Mouse (Mus musculus) midbrain, embryonic 11.5 days (tissue): ENCODE data around the gene Xndc1. TPM values are rescaled to one million over a fixed set of nuclear protein-coding genes. Genes with fewer than 3 reads are reported as not detected.
A peak's percentile ranks its signal among the peaks of the same experiment; 100 is the strongest.

Experiments
- ATAC-seq: fragments of 200-750 bp; cut with Nextera tagmentation; 2 replicates; pipeline ENCODE4 v1.8.0; 2017; ENCODE audit warnings: moderate TSS enrichment, moderate library complexity; ENCODE audit not compliant: low FRiP score
- DNase-seq: peaks from one replicate; pipeline ENCODE4 v3.0.0; 2015; ENCODE audit warnings: low spot score; ENCODE audit errors: missing footprints
- H3K27ac ChIP-seq: fragments of 300-500 bp; sonication (generic); 2 replicates; pipeline ENCODE4 v1.5.1; 2014; ENCODE audit warnings: low read depth, low read length
- H3K27me3 ChIP-seq: fragments of 300-500 bp; sonication (generic); 2 replicates; pipeline ENCODE4 v1.6.1; 2014; ENCODE audit warnings: mild to moderate bottlenecking, low read length, moderate library complexity, mixed read lengths; ENCODE audit not compliant: control insufficient read depth, insufficient read depth
- H3K36me3 ChIP-seq: fragments of 300-500 bp; sonication (generic); 2 replicates; pipeline ENCODE4 v1.6.1; 2014; ENCODE audit warnings: mild to moderate bottlenecking, low read length, moderate library complexity, mixed read lengths; ENCODE audit not compliant: control insufficient read depth, insufficient read depth
- H3K4me1 ChIP-seq: fragments of 300-500 bp; sonication (generic); 2 replicates; pipeline ENCODE4 v1.6.1; 2014; ENCODE audit warnings: low read length; ENCODE audit not compliant: control insufficient read depth, insufficient read depth
- H3K4me2 ChIP-seq: fragments of 300-500 bp; sonication (generic); 2 replicates; pipeline ENCODE4 v1.6.1; 2014; ENCODE audit warnings: mild to moderate bottlenecking, moderate library complexity
- H3K4me3 ChIP-seq: fragments of 300-500 bp; sonication (generic); 2 replicates; pipeline ENCODE4 v1.5.1; 2014; ENCODE audit warnings: low read depth, low read length
- H3K9ac ChIP-seq: fragments of 300-500 bp; sonication (generic); 2 replicates; pipeline ENCODE4 v1.6.1; 2014; ENCODE audit warnings: low read length
- H3K9me3 ChIP-seq: fragments of 300-500 bp; sonication (generic); 2 replicates; pipeline ENCODE4 v1.6.1; 2016; ENCODE audit warnings: low read length; ENCODE audit not compliant: control insufficient read depth
- WGBS: fragments of 180-500 bp; shearing (Covaris S2); extraction: QIAGEN DNeasy Blood & Tissue Kit; methylation state at CpG from one replicate; pipeline ENCODE4 v1.1.7; 2014; 5-methylcytosine and 5-hydroxymethylcytosine counted together
- polyA plus RNA-seq: library from polyadenylated mRNA; unstranded; fragments of >200 nt; fragmentation: Nextera tagmentation; extraction: Ambion mirVana; gene quantifications from 2 replicates; pipeline ENCODE4 v1.2.1, GENCODE M21; 2014

Gene Xndc1
- polyA plus RNA-seq, 1 experiment from 2014 or later, result 23.7 TPM

GRCm38 (mm10) chr7:102109171-102109570 lies 43.9 kb downstream of the Xndc1 start, which contains the start of gene Art5:
Gene Art5, minus strand, starts transcription at chr7:102109489.
- Histone ChIP-seq H3K27ac (no peak within 1 kb of the TSS), H3K4me2 (no peak within 1 kb of the TSS), H3K4me3 (no peak within 1 kb of the TSS), H3K4me1 (peaks cover 5% of the 10 kb centered on the region), H3K9me3 (no peaks in the 10 kb centered on the region), H3K9ac (no peak within 1 kb of the TSS), H3K27me3 (no peaks in the 10 kb centered on the region; the same call in 1 of the 2 replicates), H3K36me3 (no peaks in the 10 kb centered on the region)
- ATAC-seq (no peak), DNase-seq (peak; percentile 66)
- WGBS, result 84% methylated on average over 7 of the region's 7 CpGs

- Histone ChIP-seq H3K4me3 (no peak overlapping the region), H3K27ac (no peak overlapping the region), H3K4me2 (no peak overlapping the region), H3K9me3 (no peaks in the 10 kb centered on the region), H3K9ac (no peak overlapping the region), H3K36me3 (no peaks in the 10 kb centered on the region), H3K4me1 (peaks cover 5% of the 10 kb centered on the region), H3K27me3 (no peaks in the 10 kb centered on the region; the same call in 1 of the 2 replicates)
- DNase-seq (peak; percentile 51), ATAC-seq (no peak)
- WGBS, result 89% methylated on average over 4 of the region's 4 CpGs
Observed at GRCm38 (mm10) chr7:102109746-102110145, 44.4 kb downstream of the Xndc1 start.

- H3K4me2 ChIP-seq, result no peak overlapping the region
- no peak overlapping the region for H3K9ac ChIP-seq
- H3K9me3 ChIP-seq, result no peaks in the 10 kb centered on the region
- DNase-seq, result peak; percentile 33
- H3K36me3 ChIP-seq, result no peaks in the 10 kb centered on the region
- H3K4me3 ChIP-seq, result no peak overlapping the region
- no peak overlapping the region for H3K27ac ChIP-seq
- no peaks in the 10 kb centered on the region for H3K27me3 ChIP-seq
- no peaks in the 10 kb centered on the region for H3K4me1 ChIP-seq
- no peak for ATAC-seq
- 80% methylated on average over 45 of the region's 45 CpGs for WGBS
Observed at GRCm38 (mm10) chr7:102113151-102113729, 47.9 kb downstream of the Xndc1 start.

GRCm38 (mm10) chr7:102116579-102117331 lies 51.4 kb downstream of the Xndc1 start, which contains the start of gene Chrna10:
Gene Chrna10, minus strand, starts transcription at chr7:102116828.
- no peak for ATAC-seq
- 34% methylated on average over 7 of the region's 7 CpGs for WGBS
- no peak within 1 kb of the TSS for H3K4me3 ChIP-seq

GRCm38 (mm10) chr7:102117382-102117781 lies 52.1 kb downstream of the Xndc1 start:
- no peak overlapping the region for H3K27ac ChIP-seq
- ATAC-seq, result no peak
- DNase-seq, result no peak
- H3K9ac ChIP-seq, result no peak overlapping the region
- H3K4me1 ChIP-seq, result no peaks in the 10 kb centered on the region
- H3K36me3 ChIP-seq, result peaks cover 25% of the 10 kb centered on the region
- 72% methylated on average over 6 of the region's 6 CpGs for WGBS
- no peaks in the 10 kb centered on the region for H3K9me3 ChIP-seq
- H3K4me2 ChIP-seq, result no peak overlapping the region
- no peak overlapping the region for H3K4me3 ChIP-seq
- no peaks in the 10 kb centered on the region for H3K27me3 ChIP-seq

More at GRCm38 (mm10) chr7:102116579-102117331, 51.4 kb downstream of the Xndc1 start, which contains the start of gene Chrna10:
- H3K9me3 ChIP-seq, result no peaks in the 10 kb centered on the region
- H3K36me3 ChIP-seq, result peaks cover 20% of the 10 kb centered on the region
- no peak within 1 kb of the TSS for H3K9ac ChIP-seq
- DNase-seq, result no peak
- no peaks in the 10 kb centered on the region for H3K27me3 ChIP-seq
- H3K4me2 ChIP-seq, result no peak within 1 kb of the TSS
- H3K4me1 ChIP-seq, result no peaks in the 10 kb centered on the region
- H3K27ac ChIP-seq, result no peak within 1 kb of the TSS

- H3K4me1 ChIP-seq, result no peaks in the 10 kb centered on the region
- no peak overlapping the region for H3K9ac ChIP-seq
- DNase-seq, result no peak
- H3K4me3 ChIP-seq, result no peak overlapping the region
- peaks cover 52% of the 10 kb centered on the region for H3K36me3 ChIP-seq
- no peak overlapping the region for H3K4me2 ChIP-seq
- H3K27ac ChIP-seq, result no peak overlapping the region
- H3K9me3 ChIP-seq, result no peaks in the 10 kb centered on the region
- H3K27me3 ChIP-seq, result no peaks in the 10 kb centered on the region
- no peak for ATAC-seq
- WGBS, result 96% methylated on average over 10 of the region's 10 CpGs
Observed at GRCm38 (mm10) chr7:102120326-102120725, 55.0 kb downstream of the Xndc1 start.

- no peaks in the 10 kb centered on the region for H3K9me3 ChIP-seq
- ATAC-seq (no peak), DNase-seq (no peak)
- no peaks in the 10 kb centered on the region for H3K27me3 ChIP-seq
- no peak overlapping the region for H3K9ac ChIP-seq
- H3K27ac ChIP-seq, result no peak overlapping the region
- H3K36me3 ChIP-seq, result peaks cover 30% of the 10 kb centered on the region
- no peaks in the 10 kb centered on the region for H3K4me1 ChIP-seq
- H3K4me3 ChIP-seq, result no peak overlapping the region
- whole genome bisulfite sequencing, result 95% methylated on average over 4 of the region's 4 CpGs
- no peak overlapping the region for H3K4me2 ChIP-seq
Observed at GRCm38 (mm10) chr7:102132395-102132794, 67.1 kb downstream of the Xndc1 start.

Other genes starting within 250 kb of the Xndc1 start
- 0.52 and 1.1 TPM in 2 replicates for gene Phox2a, start 247.2 kb upstream of the Xndc1 start, polyA plus RNA-seq
- 33.9 and 35.5 TPM in 2 replicates for gene Inppl1, start 227.3 kb upstream of the Xndc1 start, polyA plus RNA-seq
- gene Folr2, start 208.3 kb upstream of the Xndc1 start, polyA plus RNA-seq, result 1.5 and 1.7 TPM in 2 replicates
- 80.6 and 87.8 TPM in 2 replicates for gene Anapc15, start 201.8 kb upstream of the Xndc1 start, polyA plus RNA-seq
- gene Folr1, start 194.7 kb upstream of the Xndc1 start, polyA plus RNA-seq, result 11.6 and 12.4 TPM in 2 replicates
- gene Lamtor1, start 159.6 kb upstream of the Xndc1 start, polyA plus RNA-seq, result 120 and 132 TPM in 2 replicates
- 0.19 and 0.59 TPM in 2 replicates for gene Tomt, start 159.2 kb upstream of the Xndc1 start, polyA plus RNA-seq
- 8.3 and 10.2 TPM in 2 replicates for gene Lrrc51, start 131.6 kb upstream of the Xndc1 start, polyA plus RNA-seq
- gene Numa1, start 131.4 kb upstream of the Xndc1 start, polyA plus RNA-seq, result 91.7 and 94.9 TPM in 2 replicates
- 2.3 and 3.4 TPM in 2 replicates for gene Il18bp, start 46.8 kb upstream of the Xndc1 start, polyA plus RNA-seq
- 28.3 and 29.7 TPM in 2 replicates for gene Rnf121, start within 50 bp of the Xndc1 start, polyA plus RNA-seq
- gene Xntrpc, start 202 bp downstream of the Xndc1 start, polyA plus RNA-seq, result 1.2 TPM in 2 replicates
- not detected in 2 replicates for gene Trpc2, start 17.6 kb downstream of the Xndc1 start, polyA plus RNA-seq
- gene Art1, start 36.2 kb downstream of the Xndc1 start, polyA plus RNA-seq, result 0.49 and 0.70 TPM in 2 replicates
- 0.70 and 0.81 TPM in 2 replicates for gene Art5, start 44.0 kb downstream of the Xndc1 start, polyA plus RNA-seq
- not detected in 2 replicates for gene Chrna10, start 51.3 kb downstream of the Xndc1 start, polyA plus RNA-seq
- gene Nup98, start 144.7 kb downstream of the Xndc1 start, polyA plus RNA-seq, result 42.0 and 45.0 TPM in 2 replicates
- gene Pgap2, start 144.7 kb downstream of the Xndc1 start, polyA plus RNA-seq, result 51.6 and 52.1 TPM in 2 replicates
- gene Rhog, start 190.5 kb downstream of the Xndc1 start, polyA plus RNA-seq, result 29.4 and 31.4 TPM in 2 replicates
- gene Stim1, start 202.3 kb downstream of the Xndc1 start, polyA plus RNA-seq, result 9.1 and 11.6 TPM in 2 replicates